Mouse (Mus musculus) kidney, postnatal 25 days (tissue): ENCODE results near the gene Ccnd2.

Experiments used
- DNase-seq, 2 experiments: peaks; one replicate each; pipeline ENCODE4 v3.0.0; 2021; ENCODE audit warnings: mixed read lengths in 2 of 2

Ccnd2 gene

DNA sequence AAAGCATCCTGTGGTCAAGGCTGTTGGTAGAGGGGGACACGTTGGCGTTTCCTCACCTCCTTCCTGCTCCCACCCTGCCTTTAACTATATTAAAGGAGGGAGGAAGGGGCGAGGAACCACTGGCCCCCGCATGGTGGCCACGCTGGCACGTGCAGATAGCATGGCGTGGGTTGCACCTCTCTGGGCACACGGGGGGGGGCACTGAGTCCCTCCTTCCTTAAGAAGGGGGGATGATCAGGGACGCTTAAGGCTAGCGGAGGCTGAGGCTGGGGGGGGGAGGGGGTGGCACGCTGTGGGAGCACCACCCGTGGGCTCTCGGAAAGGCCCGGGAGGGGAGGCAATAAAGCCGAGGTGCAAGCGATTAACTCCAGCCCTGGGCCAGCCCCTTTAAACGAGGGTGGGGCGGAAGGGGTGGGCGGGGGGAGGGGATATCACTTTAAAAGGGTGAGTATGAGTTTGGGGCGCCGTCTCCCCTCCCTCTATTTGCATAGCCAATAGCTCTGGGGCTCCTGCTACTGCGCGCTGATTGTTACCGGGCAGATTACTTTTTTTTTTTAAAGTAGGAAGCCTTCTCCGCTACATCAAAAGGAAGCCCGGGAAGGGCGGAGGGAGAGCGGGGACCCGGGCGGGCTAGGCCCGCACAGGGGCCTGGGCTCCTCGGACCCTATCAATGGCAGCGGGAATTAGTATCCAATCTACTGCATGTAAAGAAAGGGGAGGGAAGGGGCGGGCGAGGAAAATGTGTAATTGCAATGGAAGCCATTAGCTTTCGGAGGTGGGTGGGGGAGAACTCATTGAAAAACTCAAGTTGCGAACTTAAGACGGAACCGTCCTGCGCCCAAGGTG, at the start of gene Ccnd2:
TSS of gene Ccnd2 (minus strand) at position 88 of the 846 bp plus-strand sequence.
- DNase-seq = peak; percentile 72 to 87

DNA sequence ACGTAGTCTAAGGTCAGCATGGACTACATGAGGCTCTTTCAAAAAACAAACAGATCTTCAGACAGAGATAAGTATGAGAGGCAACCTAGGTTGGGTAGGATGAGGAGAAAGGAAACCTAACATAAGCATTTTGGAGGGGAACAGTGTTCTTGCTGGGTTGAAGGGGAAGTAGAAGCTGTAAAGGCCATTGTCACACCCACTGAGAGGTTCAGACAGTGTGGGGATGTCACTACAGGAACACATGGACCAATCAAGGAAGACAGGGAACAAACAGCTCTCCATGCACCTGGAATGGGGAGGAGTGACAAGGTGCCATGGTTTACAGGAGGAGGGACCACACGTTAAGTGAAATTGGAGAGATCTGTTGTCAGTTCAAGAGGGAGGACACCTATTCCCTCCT, 45.0 kb upstream of the Ccnd2 start:
- no peak for DNase-seq

DNA sequence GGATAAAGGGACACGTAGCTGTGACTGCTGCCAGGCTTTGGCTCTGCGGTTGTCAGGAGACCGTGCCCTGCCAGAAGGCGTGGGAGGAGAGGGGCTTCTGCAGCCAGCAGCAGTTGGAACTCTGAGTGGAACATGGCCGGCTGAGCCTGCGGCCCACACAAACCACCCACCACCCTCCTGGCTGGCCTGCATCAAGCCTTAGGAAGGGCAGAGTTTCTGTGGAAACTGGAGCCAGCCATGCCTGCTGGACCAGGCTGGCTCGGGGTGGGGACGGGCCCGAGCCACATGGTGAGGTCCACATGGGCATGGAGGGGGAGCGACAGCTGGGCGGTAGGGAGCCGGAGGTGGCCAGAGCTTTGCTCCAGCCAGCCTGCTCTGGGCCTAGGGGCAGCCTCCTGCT, 29.3 kb upstream of the Ccnd2 start:
- DNase-seq = no peak

DNA sequence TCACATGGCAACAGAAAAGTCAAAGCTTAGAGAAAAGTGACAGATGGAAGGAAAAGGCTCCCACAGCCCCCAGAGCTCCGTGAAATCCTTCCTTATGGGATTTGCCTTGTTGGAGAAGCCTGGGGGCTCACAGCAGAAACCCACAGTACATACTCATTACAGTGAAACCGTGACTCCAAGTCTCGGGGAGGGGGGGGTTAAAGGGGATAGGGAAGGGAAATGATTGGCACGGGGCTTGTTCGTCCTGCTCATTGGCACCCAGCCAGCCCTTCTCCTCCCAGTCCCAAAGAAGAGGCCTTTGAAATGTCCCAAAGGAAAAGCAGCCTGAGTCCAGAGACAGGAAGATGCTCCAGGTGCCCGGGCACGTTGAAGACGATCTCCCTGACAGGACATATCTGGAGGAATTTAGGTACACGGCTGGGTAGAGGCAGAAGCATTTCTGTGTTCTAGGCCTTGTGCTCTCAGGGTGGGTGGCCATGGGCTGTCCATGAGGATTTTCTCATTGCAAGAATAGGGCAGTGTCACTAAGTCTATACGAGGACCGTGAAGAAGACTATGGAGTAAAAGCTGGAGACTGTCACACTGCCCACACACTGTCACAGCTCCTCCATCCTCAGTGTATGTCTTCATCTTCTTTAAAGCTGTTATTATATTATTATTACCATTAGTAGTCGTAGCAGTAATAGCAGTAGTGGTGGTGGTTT, 27.2 kb upstream of the Ccnd2 start:
- no peak for DNase-seq

DNA sequence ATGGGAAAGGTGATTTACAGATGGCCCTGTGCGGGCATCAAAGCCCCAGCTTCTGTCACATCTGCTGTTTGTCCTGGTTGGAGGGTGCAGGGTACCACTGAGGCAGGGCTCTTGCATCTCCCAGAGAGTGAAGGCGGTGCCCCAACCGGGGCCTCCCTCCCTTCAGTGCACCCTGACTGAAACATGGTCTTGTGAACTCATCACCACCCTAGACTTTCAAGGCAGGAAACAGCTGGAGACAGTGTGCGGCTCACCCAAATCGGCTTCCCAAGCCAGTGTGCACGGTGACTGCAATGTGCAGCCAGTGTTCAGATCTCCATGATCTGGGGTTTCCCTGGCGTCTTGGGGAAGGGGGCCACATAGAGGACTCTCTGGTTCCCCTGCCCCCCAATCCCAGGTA, 26.0 kb upstream of the Ccnd2 start:
- no peak for DNase-seq

DNA sequence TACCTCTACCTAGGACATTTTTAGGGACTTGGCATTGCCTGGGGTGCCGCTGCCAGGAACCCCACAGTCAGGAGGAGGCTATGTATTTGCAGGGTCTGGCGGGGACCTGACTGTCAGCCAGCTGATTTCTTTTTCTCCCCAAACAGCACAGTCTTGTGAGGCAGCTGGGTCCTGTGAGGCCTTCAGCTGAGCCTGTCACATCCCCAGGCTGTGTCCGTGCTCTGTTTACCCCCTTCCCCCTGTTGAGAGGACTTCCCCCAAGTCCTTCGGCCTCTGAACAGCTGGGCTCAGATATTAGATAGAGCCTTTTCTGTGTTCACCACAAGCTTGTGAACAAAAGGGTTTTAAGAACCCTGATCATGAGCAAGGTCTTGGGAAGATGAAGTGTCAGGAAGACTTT, 25.4 kb upstream of the Ccnd2 start:
- DNase-seq = no peak

DNA sequence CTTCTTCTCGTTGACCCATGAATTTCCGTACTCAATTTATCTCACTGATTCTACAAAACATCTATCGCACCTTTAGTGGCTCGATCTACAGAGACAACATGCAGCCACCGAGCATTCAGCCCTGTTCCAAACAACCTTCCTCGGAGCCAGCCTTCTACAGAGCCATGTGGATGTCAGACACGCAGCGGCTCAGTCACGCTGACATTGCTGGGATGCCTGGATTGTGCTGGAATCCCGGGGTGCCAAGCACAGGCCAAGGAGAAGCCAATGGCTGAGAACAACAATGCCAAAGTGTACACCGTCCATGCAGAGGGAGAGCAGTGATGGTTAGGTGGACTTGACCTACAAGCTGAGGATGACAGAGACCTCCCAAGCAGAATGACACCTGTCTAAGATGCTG, 20.5 kb upstream of the Ccnd2 start:
- no peak for DNase-seq

DNA sequence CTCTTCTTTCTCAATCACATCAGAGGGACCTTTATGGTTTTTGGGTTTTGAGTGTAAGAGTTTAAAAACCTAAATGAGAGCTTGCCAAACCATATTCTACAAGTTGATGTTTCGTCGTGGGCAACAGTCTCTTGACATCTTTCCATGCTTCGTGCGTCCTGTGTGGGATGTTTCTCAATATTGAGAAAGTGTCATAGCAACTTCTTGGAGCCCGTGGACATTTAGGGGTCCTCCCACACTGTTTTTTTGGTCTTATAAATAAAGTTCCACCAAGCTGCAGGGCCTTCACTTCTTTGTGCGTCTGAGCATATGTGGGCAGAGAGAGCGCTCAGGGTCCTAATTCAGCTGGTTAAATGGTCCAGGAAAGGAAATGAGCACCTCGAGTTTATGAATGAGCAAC, 18.7 kb upstream of the Ccnd2 start:
- DNase-seq = no peak

DNA sequence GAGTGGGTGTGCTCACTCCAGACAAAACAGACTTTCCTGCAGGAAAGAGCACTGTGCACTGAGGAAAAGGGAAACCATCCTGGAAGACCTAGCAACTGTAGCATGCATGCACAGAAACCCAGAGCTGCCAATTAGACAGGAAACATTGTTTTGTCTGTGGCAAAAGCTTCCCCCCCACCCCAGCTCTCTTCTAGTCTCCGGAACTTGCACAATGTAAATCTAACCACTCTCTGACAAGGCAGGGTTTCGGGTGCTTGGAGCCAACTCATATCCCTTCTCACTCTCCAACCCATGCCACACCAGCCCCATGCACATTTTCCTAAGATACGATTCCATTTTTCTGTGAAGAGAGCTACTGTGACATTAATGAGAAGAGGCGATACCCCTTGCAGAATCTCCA, 13.7 kb upstream of the Ccnd2 start:
- no peak for DNase-seq

DNA sequence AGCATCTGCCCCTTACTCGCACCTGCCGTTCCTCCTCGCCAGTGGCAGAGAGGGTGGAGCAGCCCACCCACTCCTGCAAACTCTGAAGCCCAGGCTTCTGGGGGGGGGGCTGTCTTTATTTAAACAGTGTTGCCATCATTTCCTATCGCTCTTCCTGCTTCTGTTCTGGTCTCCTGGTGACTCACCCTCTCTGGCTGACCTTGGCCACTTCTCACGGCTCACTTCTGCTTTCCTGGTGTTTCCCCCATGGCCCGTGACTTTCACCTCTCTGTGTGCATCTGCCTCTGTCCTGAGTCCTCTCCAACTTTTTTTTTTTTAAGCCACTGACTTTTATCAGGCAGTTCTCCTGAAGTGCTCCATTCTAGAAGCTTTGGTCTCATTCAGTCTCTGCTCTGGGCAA, 10.8 kb upstream of the Ccnd2 start:
- peak in 1 of 2 experiments; percentile 11 for DNase-seq

DNA sequence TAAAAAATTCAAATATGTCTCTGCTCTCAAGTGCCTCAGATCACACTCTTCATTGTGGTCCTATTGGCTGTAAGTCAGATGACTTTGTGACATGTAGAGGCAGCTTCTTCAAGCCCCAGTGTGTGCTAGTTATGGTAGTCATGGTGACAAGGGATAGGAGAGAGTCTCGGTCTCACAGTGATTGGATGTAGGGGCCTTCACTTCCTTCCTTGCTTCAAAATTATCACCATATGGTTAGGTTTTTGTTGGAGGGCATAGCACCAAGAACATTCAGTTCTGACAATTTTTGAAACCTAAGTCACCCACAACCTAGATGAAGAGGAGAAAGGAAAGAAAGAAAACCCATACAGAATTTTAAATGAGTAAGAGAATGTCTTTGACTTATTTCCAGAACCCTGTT, 5.3 kb upstream of the Ccnd2 start:
- DNase-seq = no peak

DNA sequence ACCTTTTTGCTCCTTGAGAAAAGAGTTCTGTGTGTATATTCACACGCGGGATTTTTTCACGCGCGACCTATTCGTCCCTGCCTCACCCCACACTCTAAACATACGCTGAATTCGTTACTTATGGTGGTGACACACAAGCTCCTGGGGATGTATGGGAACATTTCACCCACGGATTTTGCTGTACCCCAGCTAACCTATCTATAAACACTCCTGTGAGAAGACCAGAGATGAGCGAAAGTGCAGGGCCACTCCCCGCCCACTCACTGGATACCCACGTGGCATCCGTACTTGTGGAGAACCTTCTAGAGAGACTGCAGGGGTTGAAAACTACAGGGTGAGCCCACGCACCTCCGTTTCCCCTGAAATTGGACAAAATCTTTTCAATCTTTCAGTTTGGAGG, 3.5 kb upstream of the Ccnd2 start:
- no peak for DNase-seq

DNA sequence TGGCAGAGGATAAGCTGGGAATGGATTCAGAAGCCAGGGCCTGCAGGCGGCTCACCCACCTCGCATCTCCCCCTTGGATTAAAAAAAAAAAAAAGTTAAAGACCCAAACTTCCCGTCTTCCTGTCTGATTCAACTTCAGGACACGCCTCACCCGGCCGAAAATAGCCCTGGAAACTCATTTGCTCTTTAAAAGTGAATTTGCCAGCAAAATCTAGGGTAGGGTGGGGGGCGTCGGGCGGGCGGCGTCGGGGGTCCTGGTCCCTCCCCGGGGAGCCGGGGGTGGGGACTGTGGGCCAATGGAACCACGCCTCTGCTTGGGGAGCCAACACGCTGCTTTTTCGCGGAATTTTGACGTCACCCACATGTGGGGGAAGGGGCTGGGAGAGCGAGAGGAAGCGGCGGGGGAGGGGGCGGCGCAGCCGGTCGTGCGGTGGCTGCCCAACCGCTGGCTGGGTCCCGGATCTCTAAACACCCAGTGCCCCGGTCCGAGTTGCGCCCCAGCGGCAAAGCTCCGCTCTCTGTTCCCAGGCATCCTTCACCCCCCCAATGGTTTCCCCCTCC, 2.8 kb upstream of the Ccnd2 start:
- peak; percentile 77 to 84 for DNase-seq

DNA sequence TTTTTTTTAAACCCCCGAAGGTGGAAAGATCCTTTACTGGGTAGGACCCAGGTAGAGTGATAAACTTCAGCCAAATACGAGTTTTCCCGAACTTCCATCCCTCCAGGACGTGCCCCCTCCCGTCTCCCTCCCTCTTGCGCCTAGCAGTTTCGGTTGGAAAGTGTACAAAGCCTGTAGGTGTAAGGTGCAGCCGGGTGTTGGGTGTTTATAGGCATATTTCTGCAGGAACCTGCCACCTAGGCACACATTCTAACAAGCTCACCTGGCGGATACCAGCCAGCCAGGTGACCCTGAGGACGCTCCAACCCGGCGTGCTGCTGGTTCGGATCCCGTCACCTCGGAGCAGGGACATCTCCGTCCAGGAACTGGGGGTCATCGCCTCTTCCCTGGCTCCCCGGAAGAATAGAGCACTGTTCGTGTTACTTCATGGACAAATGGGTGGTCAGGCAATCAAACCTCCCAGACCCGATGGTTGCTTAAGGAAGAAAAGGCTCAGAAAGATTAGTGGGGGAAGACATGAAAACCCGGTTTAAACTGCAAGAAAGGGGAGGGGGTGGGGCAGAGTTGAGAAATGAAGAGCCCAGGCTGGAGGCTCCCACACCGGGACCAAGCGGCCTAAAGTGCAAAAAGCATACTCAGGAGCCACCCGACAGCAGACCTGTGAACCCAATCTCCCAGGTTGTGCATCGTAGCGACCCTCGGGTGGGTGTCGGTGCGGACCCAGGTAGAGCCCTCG, 2.1 kb upstream of the Ccnd2 start:
- DNase-seq = no peak

DNA sequence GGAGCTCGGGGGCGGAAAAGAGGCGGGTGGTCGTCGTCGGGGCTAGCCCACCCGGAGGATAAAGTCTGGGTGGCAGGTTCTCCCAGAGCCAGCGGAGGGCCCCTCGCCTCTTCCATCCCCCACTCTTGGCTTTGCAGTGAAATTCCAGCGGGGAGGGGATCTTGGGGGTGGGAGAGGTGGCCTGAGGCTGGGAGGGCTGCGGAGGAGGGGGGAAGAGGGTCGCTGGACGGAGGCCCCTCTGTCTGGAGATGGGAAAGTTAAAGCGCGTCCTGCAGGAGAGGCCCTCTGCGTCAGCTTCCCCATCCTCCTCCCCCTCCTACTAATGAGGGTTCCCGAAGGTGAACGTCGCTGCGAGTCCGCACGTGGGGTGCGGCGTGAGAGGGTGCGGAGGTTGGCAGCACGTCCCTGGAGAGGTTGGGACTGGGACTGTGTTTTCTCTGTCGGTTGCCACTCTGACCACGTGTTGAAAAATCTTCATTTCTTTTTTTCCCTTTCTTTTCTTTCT, 1.4 kb upstream of the Ccnd2 start:
- DNase-seq = peak in 1 of 2 experiments; percentile 72

DNA sequence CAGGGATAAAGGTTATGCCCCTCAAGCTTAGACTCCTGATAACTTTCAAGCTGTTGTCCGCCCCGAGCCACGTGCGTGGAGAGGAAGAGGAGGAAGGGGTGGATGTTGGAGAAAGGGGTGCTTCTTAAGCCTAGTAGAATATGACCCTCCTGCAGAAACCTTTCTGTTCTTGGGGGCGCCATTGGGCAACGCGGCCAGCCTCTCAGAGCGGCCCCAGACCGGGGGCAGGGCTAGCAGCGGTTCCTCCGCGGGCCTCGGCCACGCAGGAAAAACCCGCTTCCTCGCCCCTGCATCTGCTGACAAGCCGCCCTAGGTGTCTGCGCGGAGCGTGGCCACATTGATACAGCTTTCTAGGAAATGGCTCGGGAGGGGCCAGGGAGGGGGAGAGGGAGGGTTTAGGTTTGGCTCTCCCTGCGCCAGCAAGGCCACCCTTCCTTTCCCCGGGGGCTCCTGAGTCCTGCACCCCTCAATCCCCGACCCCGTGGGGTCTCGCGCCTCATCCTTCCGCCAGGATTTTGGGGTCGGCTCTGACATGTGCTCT, 358 bp downstream of the Ccnd2 start:
- DNase-seq = peak; percentile 33 to 60

DNA sequence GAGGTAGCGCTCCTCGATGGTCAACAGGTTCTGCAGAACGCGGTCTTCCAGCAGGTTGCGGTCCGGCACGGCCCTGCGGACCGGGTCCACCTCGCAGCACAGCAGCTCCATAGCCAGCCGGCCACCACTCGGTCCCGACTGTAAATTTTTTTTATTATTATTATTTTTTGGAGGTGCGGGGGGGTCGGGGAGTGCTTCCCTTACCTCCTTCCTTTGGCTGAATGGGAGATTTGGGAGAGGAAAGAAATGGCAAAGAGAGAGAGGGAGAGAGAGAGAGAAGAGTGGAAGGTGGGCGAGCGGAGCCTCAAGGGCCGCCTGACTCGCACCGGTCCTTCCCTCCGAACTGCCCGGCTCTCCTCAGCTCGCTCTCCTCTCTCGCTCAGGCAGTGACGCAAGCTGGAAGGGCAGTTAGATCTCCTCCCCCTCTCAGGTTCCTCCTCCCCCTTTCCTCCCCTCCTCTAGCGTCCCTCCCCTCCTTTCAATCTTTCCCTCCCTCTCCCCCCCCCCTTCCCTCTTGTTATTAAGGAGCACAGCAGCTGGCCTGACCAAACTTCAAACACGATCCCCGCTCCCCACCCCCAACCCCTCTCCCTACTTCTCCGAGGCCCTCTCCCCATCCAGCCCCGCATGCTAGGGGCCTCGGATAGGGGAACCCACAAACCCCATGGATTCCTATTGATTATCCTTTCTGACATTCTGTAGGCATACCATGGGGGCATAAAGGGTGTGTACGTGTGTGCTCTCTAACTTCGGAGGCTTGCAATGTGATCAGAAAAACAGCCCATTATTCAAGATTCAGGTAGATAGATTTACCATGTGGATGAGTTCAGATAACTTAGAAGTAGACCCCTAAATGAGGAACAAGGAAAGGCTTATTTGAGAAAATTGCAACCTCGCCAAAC, 1.1 kb downstream of the Ccnd2 start:
- peak; percentile 72 to 85 for DNase-seq

DNA sequence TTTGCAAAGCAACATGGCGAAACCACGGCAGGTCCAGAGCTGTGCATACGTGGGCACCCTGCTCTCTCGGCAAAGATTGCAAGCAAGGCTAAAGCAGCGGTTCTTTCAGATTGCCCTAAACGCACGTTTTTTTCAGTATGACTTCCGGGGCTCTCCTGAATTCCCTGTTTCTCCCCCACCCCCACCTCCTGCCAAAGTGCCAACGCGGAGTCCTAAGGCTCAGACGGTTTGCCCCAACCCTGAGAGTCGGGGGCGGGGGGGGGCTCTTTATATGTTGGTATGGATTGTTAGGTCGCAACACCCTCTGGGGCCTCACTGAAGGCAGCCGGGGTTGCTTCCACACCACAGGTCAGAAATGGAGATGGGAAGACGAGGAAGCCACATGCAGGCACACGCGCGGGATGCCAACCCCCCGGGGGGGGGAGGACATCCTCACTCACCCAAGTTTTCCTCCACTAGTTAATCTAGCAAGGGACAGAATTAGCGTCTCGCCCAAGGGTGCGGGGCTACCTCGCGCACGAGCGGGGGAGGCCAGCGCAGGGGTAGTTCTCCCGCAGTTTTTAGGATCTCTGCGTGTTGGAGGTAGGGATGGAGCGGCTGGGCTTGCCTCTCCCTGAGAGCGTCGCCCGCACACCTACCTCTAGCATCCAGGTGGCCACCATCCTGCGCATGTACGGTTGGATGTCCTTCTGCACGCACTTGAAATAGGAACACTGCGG, 1.9 kb downstream of the Ccnd2 start:
- DNase-seq = no peak

DNA sequence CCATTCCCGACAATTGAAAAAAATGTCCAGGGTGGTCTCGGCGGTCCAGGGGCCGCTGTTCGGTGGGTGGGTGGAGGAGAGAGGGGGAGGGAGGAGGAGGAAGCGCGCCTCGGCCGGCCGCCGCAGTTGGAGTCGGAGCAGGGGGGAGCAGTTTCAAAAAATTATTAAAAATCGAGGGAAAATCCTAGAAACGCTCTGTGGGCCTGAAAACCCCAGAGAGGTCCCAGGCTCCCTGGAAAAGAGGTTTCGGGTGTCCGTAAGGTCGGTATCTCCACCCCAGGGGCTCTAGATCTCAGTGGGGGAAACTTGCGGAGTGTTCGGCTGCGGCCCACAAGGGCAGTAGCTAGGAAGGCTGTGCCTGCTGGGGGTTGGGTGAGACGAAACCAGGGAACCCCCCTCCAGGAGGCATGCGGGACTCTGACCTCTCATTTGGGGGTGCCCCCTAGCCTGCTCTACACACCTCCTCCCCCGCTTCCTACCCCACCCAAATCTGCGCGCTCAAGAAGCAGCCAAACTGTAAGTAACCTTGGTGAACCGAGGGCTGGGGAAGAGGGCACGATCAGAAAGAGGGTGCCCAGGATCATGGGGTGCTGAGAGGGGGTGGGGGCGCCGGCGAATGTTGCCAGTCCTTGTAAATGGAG, 2.6 kb downstream of the Ccnd2 start:
- DNase-seq = peak in 1 of 2 experiments; percentile 43

DNA sequence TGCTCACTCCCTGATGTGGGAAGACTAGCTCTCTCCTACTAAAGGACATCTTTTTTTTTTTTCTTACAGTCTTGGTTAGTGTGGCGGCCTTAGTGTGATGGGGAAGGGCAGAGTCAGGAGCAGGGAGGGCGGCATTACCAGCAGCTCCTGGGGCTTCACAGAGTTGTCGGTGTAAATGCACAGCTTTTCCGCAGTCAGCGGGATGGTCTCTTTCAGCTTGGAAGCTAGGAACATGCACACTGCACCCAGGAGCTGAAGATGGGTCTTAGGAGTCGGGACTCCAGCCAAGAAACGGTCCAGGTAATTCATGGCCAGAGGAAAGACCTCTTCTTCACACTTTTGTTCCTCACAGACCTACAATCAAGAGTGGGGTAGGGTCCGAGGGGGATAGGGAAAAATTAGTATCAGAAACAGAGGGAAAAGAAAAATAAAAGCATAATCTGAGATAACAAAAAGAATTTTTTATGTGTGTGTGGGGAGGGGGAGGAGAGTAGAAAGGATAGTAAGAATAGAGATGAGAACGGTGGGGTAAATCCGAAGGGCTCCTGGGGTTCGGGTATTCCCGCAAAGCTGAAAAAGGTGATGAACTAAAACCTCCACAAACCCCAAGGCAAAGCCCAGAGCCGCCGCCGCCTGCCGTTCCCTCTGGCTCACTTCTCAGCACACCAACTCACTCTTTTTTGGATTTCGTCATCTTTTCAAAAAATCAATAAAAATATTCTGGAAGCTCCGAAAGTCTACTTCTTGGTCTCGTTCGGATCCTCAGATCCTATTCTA, 3.3 kb downstream of the Ccnd2 start:
- DNase-seq = peak in 1 of 2 experiments; percentile 34
